Mouse (Mus musculus): Measurements from ENCODE around the gene Gm12800.
"Not testable (repeated sequence)": the region's sequence is repeated elsewhere in the genome, so short reads cannot be mapped to it uniquely, and the experiment has no call there.

DNA sequence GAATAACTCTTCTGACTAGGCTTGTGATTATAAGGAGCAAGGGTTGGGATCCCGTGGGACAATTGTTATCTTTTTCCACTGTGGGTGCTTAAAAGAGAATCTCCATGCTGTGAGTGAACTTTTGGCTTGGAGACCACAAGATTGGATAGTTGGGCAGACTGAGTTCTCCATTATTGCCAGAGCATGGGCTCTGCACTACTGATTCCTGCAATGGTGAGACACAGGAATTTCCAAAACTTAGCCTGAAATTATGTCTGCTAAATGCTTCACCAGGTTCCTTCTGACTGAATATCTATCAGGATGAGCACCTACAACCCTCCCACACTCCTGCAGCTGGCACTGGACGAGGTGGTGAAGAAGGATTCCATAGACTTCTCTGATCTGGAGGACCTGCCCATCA, 31.2 kb downstream of the Gm12800 start, which contains the start of gene Gm12794:
- TF ChIP-seq CTCF (IDR thresholded peaks at IDR 0.05; ENCODE audit: low read depth, low read length); POLR2AphosphoS5 (IDR thresholded peaks at IDR 0.05; ENCODE audit: insufficient replicate concordance, low read depth, low read length); TAL1 (conservative IDR thresholded peaks at IDR 0.05; ENCODE audit: low read depth, low read length); GATA2 (IDR thresholded peaks at IDR 0.05; ENCODE audit: borderline replicate concordance, low read depth, low read length); GATA1 (IDR thresholded peaks at IDR 0.05; ENCODE audit: borderline replicate concordance, low read length): not testable (repeated sequence)
